Mouse (Mus musculus) lung, postnatal 25 days (tissue): Measurements from ENCODE around the gene Vmn1r124.
"Not testable (repeated sequence)": the region's sequence is repeated elsewhere in the genome, so short reads cannot be mapped to it uniquely, and the experiment has no call there.

ENCODE experiments used
- DNase-seq: peaks from one replicate; pipeline ENCODE4 v3.0.0; 2022; ENCODE audit warnings: low spot score

Gene Vmn1r124

DNA sequence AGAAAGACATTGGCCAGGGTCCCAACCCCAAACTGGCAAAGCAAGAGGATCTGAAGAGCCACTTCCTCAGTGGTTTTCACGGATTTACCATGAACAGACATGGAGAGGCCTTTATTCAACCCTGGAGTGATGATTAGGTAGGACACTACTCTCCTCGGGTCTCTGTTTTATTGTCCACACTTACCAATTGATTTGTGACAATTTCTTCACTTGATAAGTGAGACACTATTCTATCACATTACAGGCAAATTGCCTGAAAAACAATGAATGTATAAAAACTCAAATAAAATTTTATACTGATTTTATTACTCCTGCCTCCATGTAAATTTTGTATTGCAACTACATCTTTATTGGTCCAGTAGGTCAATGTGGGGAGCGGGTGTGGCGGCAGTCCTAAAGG, at the start of gene Vmn1r124:
Gene Vmn1r124 (minus strand): TSS at position 101 of the 400 bp plus-strand sequence.
- not testable (repeated sequence) for DNase-seq

DNA sequence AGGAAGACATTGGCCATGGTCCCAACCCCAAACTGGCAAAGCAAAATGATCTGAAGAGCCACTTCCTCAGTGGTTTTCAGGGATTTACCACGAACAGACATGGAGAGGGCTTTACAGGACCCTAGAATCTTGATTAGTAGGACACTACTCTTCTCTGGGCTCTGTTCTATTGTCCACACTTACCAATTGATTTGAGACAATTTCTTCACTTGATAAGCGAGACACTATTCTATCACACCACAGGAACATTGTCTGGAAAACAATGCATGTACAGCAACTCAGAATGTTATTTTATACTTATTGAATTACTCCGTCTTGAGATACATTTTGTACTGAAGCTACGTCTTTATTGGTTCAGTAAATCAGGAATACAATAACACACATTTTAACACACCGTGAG, 41.0 kb upstream of the Vmn1r124 start, which contains the start of gene Vmn1r126:
Gene Vmn1r126 (minus strand): TSS at position 101 of the 400 bp plus-strand sequence.
- not testable (repeated sequence) for DNase-seq

DNA sequence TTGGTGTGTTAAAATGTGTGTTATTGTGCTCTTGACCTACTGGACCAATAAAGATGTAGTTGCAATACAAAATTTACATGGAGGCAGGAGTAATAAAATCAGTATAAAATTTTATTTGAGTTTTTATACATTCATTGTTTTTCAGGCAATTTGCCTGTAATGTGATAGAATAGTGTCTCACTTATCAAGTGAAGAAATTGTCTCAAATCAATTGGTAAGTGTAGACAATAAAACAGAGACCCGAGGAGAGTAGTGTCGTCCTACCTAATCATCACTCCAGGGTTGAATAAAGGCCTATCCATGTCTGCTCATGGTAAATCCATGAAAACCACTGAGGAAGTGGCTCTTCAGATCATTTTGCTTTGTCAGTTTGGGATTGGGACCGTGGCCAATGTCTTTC, 11.5 kb upstream of the Vmn1r124 start, which contains the start of gene Vmn1r125:
Gene Vmn1r125 (plus strand): TSS at position 301 of the 400 bp plus-strand sequence.
- not testable (repeated sequence) for DNase-seq
